Mouse (Mus musculus) left cerebral cortex, postnatal 36 days (tissue): Measurements from ENCODE around the gene Olfr1105. TPM values are rescaled to one million over a fixed set of nuclear protein-coding genes. Genes with fewer than 3 reads are reported as not detected.

Experiments used
- DNase-seq, 2 experiments: peaks; one replicate each; pipeline ENCODE4 v3.0.0; 2021 to 2022; ENCODE audit warnings: low spot score in 2 of 2, mixed read lengths in 1 of 2
- intact Hi-C: fragments of 180-260 bp; cut with DNase I; formaldehyde crosslinking; loops from one replicate; pipeline ENCODE4 v1.15.1; 2025
- total RNA-seq, 2 experiments: library from RNA; stranded (reverse); gene quantifications; 2 replicates each; pipeline ENCODE4 v1.2.3; 2021

Gene Olfr1105
- not detected for total RNA-seq

DNA sequence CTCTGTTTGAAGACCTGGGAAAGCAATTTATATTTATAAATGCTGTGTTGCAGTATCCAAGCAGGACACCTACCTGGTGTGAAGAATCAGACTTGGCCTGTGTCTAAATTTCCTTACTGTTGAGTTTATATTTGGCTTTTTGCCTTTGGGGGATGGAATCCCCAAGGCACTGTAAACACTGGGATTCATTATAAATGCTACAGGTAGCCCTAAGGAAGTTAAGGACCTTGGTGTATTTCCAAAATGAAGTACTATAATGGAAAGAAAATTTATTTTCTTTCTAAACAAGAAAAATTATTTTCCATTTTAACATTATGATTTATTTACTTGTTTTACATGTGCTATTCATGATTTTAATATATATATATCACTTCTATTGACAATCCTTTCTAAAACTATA lies at the start of gene Olfr1105:
TSS of gene Olfr1105 (minus strand) at position 101 of the 400 bp plus-strand sequence.
- intact Hi-C loops: no loop called here
- DNase-seq: no peak

DNA sequence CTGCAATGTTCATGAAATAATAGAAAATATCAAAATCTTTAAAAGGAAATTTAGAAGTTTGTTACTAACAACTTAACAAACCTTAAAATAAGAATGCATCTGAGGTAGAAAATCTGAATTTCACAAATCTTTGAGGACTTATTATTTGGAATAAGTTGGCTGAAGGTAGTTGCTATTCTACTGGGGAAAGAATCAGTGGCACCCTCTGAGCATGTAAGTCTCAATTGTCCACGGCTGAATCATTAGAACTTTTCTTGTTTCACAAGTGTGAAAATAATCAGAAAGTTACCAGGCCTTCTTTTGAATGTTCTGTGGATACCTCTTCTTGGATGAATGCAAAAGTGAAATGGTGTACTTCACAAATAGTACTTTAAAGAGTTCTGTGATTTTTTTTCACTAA lies 39.4 kb upstream of the Olfr1105 start, which contains the start of gene Olfr1107:
TSS of gene Olfr1107 (minus strand) at position 101 of the 400 bp plus-strand sequence.
- no peak for DNase-seq
- intact Hi-C loops: no loop called here

DNA sequence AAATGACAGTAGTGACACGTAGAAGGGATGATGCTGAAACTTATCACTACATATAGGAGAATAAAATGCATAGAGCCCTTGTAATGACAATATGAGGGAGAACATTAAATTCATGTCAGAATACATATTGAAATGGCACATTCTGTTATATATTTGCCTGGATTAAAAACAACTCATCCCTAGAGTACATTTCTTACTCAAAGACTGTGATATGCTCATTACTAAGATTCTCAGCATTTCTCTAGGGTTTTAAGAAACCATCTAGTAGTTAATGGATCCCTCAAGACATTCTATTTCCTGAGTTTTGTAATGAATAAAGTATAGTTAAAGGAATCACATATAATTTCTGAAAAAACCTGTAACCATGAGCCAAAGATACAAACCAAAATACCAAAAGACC lies 15.8 kb upstream of the Olfr1105 start, which contains the start of gene Olfr1106:
TSS of gene Olfr1106 (minus strand) at position 101 of the 400 bp plus-strand sequence.
- DNase-seq: no peak
- intact Hi-C loops: no loop called here

DNA sequence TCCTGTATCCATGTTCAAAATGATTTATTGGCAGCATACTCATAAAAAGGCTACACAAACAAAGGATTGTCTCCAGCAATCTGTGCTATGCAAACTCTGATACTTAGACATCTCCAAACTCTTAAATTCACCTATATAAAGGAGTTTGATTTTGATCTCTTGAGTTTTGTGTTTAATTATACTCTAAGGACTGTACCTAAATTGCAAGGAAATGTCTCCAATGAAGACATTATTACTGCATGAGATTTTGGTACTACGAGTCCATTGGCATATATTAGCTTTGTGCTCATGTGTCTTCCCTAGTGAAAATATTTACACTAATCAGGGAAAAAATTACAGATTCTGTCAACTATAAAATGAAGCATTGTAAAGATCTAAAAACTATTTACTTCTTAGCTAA lies 9.4 kb downstream of the Olfr1105 start, which contains the start of gene Olfr1104:
TSS of gene Olfr1104 (minus strand) at position 101 of the 400 bp plus-strand sequence.
- intact Hi-C loops: no loop called here
- no peak for DNase-seq

DNA sequence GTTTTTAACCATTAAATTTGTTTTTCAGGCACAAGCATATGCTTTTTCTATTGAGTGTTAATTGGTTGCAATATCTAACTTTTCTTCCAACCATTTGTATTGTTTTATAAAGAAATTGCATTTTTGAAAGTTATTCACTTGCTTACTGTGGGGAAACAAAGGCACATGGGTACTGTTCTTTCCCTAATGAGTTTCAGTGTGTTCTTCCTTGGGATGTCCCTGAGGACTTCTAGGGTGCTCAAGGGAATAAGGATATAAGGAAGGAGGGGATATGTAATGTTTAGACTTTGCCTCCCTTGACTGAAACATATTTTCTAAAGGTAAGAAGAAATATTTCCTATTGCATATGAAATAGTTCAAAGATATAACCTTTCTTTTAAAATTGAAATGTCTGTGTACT lies 38.2 kb downstream of the Olfr1105 start, which contains the start of gene Olfr1102:
TSS of gene Olfr1102 (plus strand) at position 301 of the 400 bp plus-strand sequence.
- intact Hi-C loops: no loop called here
- DNase-seq: no peak

DNA sequence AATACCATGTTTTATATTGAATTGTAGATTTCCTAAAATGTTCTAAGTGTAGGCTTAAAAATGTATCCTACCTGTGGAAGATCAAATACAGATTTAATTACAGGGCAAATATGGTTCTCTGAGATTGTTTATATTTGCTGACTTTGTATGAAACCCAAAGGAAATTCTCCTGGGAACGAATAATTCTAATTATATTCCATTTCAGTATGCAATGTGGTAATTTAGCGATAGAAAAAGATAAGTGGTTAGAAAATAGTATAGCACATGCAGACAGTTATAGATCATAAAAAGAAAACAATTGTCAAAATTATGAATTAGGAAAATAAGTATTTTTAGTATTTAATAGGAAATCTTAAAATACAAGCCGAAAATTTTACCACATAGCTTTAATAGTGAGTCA lies 45.2 kb downstream of the Olfr1105 start, which contains the start of gene Olfr1101:
TSS of gene Olfr1101 (minus strand) at position 101 of the 400 bp plus-strand sequence.
- DNase-seq: no peak
- intact Hi-C loops: no loop called here

Other genes with a start within 250 kb of the Olfr1105 start
- gene Olfr141, start 226.5 kb downstream of the Olfr1105 start, total RNA-seq: not detected
- gene Olfr1094, start 211.9 kb downstream of the Olfr1105 start, total RNA-seq: not detected
- gene Olfr1095, start 184.8 kb downstream of the Olfr1105 start, total RNA-seq: not detected
- gene Gm13723, start 161.7 kb downstream of the Olfr1105 start, total RNA-seq: not detected
- not detected for gene Olfr1097, start 144.3 kb downstream of the Olfr1105 start, total RNA-seq
- gene Olfr1098, start 112.0 kb downstream of the Olfr1105 start, total RNA-seq: not detected
- gene Olfr1099, start 75.8 kb downstream of the Olfr1105 start, total RNA-seq: not detected
- not detected for gene Olfr1100, start 56.6 kb downstream of the Olfr1105 start, total RNA-seq
- not detected for gene Olfr1101, start 45.3 kb downstream of the Olfr1105 start, total RNA-seq
- gene Olfr1102, start 38.1 kb downstream of the Olfr1105 start, total RNA-seq: not detected
- gene Olfr1104, start 9.5 kb downstream of the Olfr1105 start, total RNA-seq: not detected
- not detected for gene Olfr1106, start 15.7 kb upstream of the Olfr1105 start, total RNA-seq
- gene Olfr1107, start 39.3 kb upstream of the Olfr1105 start, total RNA-seq: not detected
- not detected for gene Olfr1109, start 59.5 kb upstream of the Olfr1105 start, total RNA-seq
- not detected for gene Olfr259, start 78.0 kb upstream of the Olfr1105 start, total RNA-seq
- not detected for gene Olfr1110, start 103.8 kb upstream of the Olfr1105 start, total RNA-seq
- gene Olfr1111, start 116.1 kb upstream of the Olfr1105 start, total RNA-seq: not detected
- gene Olfr1112, start 151.3 kb upstream of the Olfr1105 start, total RNA-seq: not detected
- not detected for gene Olfr1113, start 172.4 kb upstream of the Olfr1105 start, total RNA-seq
- not detected for gene Olfr1115, start 211.5 kb upstream of the Olfr1105 start, total RNA-seq
- gene Olfr1116, start 231.0 kb upstream of the Olfr1105 start, total RNA-seq: not detected